Mouse (Mus musculus) layer of hippocampus, postnatal 25 days (tissue): ENCODE data around the gene Olfr987. TPM values are rescaled to one million over a fixed set of nuclear protein-coding genes. Genes with fewer than 3 reads are reported as not detected.
"Not testable (repeated sequence)": the region's sequence is repeated elsewhere in the genome, so short reads cannot be mapped to it uniquely, and the experiment has no call there.

ENCODE experiments used
- DNase-seq, 2 experiments: peaks; one replicate each; pipeline ENCODE4 v3.0.0; 2022; ENCODE audit warnings: mixed read lengths in 2 of 2, low spot score in 1 of 2; ENCODE audit errors: extremely low spot score in 1 of 2
- total RNA-seq, 2 experiments: library from RNA; stranded (reverse); gene quantifications; 2 replicates each; pipeline ENCODE4 v1.2.3; 2021

Olfr987 gene
- not detected for total RNA-seq

DNA sequence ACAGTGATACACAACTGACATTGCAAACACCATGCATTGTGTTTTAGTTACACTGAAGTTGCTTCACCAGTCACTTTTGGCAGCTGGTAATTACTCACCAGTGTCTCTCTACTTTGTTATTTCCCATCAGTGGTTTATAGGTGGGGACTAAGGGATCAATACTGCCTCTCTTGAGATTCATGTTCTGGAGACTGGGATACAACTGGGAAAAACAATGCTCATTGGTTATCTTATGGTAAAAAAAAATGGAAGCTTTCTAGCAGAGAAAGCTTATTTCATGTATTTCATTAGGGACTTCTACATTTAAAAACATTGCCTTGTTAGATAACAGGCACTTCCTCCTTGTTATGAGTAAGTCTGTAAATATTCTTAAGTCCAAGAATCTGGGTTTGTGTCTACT lies at the start of gene Olfr987:
Olfr987 (minus strand) TSS at position 101 of the 400 bp plus-strand sequence.
- not testable (repeated sequence) for DNase-seq

DNA sequence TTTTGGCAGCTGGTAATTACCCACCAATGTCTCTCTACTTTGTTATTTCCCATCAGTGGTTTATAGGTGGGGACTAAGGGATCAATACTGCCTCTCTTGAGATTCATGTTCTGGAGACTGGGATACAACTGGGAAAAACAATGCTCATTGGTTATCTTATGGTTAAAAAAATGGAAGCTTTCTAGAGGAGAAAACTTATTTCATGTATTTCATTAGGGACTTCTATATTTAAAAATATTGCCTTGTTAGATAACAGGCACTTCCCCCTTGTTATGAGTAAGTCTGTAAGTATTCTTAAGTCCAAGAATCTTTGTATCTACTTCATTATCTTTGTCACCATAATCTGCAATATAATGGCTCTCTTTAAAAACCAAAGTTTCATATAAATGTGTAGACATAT lies 24.0 kb upstream of the Olfr987 start, which contains the start of gene Olfr988:
Olfr988 (minus strand) TSS at position 101 of the 400 bp plus-strand sequence.
- not testable (repeated sequence) for DNase-seq

GRCm38 (mm10) chr2:85339972-85340371 lies 857 bp upstream of the Olfr987 start:
- no peak for DNase-seq

DNA sequence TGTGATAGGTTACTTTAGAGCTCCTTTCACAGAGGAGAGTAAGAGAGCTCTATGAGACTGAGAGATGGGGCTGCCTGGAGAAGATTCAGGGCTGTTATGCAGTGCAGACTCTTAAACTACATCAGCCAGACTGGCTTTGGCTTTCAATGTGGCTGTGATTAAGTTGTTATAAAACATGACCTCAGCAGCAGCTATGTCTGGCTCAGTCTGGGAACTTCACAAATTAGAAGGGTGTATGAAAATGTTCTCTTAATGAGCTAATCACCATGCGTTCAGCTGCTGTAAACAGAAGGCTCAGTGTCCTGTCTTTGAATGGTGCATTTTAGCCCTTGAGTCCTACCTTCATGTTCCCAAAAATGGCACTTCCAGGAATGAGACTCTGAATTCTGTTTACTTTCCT lies 20.0 kb downstream of the Olfr987 start:
- DNase-seq = no peak

DNA sequence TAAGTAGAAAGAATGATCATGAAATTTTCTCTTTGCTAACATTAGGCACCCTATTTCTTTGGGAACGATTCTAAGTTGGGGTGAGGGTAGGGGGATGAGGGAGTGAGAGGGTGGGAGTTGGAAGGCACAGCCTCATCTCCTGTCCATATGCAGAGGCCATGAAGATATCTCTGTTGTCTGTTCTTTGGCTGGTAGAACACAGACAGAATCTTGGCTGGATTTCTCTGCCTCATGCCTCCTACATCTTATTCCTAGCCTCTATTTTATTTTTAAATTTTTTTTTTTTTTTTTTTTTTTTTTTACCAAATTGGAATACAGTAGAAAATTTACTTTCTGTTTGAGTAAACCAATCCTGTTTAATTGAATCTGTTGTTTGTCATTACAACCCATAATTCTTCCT lies 53.7 kb downstream of the Olfr987 start:
- DNase-seq = no peak

DNA sequence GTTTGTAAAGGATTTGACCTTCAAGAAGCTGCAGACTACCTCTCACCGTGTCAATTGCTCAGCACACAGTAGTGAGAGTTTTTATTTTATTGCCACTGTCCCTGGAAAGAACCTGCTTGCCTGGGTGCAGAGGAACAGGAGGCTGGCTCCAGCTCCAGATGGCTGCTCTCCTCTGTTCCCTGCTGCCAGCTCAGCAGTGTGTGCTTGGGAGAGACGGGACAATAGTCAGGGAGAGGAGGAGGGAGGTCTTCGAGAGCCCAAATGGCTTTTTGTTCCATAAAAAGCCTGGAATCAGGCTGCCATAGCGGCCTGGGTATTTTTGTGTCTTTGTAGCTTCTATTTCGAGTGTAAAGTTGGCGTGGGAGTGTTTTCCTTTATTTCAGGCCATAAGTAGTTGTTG lies 54.5 kb downstream of the Olfr987 start:
- DNase-seq = peak; percentile 39 to 43

DNA sequence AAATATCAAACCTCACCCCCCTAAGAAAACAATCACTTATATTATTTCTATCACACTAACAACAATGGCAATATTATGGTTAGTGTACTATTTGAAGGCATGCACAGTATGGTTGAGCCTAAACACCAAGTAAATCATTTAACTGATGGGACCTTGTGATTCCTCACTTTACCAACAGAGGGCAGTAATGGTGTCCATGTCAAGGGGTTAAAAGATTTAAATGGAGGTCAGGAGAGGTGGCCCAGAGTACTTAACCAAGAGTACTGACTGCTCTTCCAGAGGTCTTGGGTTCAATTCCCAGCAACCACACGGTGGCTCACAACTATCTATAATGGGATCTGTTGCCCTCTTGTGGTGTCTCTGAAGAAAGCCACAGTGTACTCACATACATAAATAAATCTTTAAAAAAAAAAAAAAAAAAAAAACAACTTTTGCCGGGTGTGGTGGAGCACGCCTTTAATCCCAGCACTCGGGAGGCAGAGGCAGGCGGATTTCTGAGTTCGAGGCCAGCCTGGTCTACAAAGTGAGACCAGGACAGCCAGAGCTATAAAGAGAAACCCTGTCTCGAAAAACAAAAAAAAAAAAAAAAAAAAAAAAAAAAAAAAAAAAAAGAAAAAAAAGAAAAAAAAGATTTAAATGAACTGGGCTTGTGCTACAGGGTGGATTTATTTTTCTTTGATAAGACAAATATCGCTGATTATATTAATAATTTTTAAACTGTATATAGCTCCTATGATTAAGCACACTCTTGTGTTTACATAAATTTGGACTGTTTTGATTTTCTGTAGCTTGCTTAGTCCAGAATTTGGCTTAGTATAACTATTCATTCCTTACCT lies 55.3 kb downstream of the Olfr987 start:
- no peak for DNase-seq

- DNase-seq = no peak
Observed at GRCm38 (mm10) chr2:85281023-85281422, 58.1 kb downstream of the Olfr987 start.

Other genes starting within 250 kb of the Olfr987 start
- gene Aplnr, start 203.1 kb downstream of the Olfr987 start, total RNA-seq = 1 to 10 TPM; 1.1 to 1.4 TPM
- 10 to 100 TPM; 15.0 to 19.1 TPM for gene Lrrc55, start 142.1 kb downstream of the Olfr987 start, total RNA-seq
- not detected for gene Olfr988, start 23.9 kb upstream of the Olfr987 start, total RNA-seq
- not detected for gene Olfr992, start 70.2 kb upstream of the Olfr987 start, total RNA-seq
- gene Olfr993, start 75.6 kb upstream of the Olfr987 start, total RNA-seq = not detected
- not detected for gene Olfr994, start 97.1 kb upstream of the Olfr987 start, total RNA-seq
- gene Olfr995, start 104.3 kb upstream of the Olfr987 start, total RNA-seq = not detected
- gene 4833423E24Rik, start 179.7 kb upstream of the Olfr987 start, total RNA-seq = under 1 TPM; 0.20 to 0.21 TPM
- not detected for gene Olfr996, start 239.9 kb upstream of the Olfr987 start, total RNA-seq
- not detected for gene Olfr998, start 249.6 kb upstream of the Olfr987 start, total RNA-seq